8 mouse cellular contexts compared by ENCODE assay signal in genomic region chr5:142549961-142550705, GRCm38 (mm10). TPM values are rescaled to one million over a fixed set of nuclear protein-coding genes. Genes with fewer than 3 reads are reported as not detected.
DNase-seq lines count a peak whose midpoint lies in the region; ATAC-seq and TF ChIP-seq lines count a peak whose summit lies in the region.

No protein-coding gene starts in this region.

- no peak for TF ChIP-seq CTCF in ES-Bruce4 (IDR thresholded peaks at IDR 0.05; ENCODE audit: low read depth, low read length)

- no peak overlapping the region for H3K27ac ChIP-seq in ES-Bruce4 (ENCODE audit: insufficient read depth, low read length)
- H3K27ac ChIP-seq in hindbrain, embryonic 11.5 days (ENCODE audit: low read depth, low read length): peak overlapping the region; percentile 58

- H3K9ac ChIP-seq in ES-Bruce4 (ENCODE audit: low read depth, poor library complexity, severe bottlenecking): peak overlapping the region; percentile 69
- peak overlapping the region; percentile 52 for H3K9ac ChIP-seq in hindbrain, embryonic 11.5 days (ENCODE audit: low read depth, low read length)

- H3K4me1 ChIP-seq in ES-Bruce4 (ENCODE audit: control insufficient read depth, insufficient read depth, low read length): peaks cover 10% of the 10 kb centered on the region
- peaks cover 4% of the 10 kb centered on the region; the same call in 1 of the 2 replicates for H3K4me1 ChIP-seq in hindbrain, embryonic 11.5 days (replicated peaks; ENCODE audit: control insufficient read depth, insufficient read depth, low read length)

- peak overlapping the region; percentile 76 for H3K4me3 ChIP-seq in ES-Bruce4 (ENCODE audit: low read depth, low read length)
- H3K4me3 ChIP-seq in hindbrain, embryonic 11.5 days (ENCODE audit: low read depth, low read length): peak overlapping the region; percentile 62

- no peak for TF ChIP-seq EP300 in ES-Bruce4 (IDR thresholded peaks at IDR 0.05; ENCODE audit: insufficient read depth, low read depth, low read length)

- H3K36me3 ChIP-seq in ES-Bruce4 (ENCODE audit: control insufficient read depth, insufficient read depth, low read length, poor library complexity, severe bottlenecking): no peaks in the 10 kb centered on the region
- H3K36me3 ChIP-seq in hindbrain, embryonic 11.5 days (ENCODE audit: control insufficient read depth, insufficient read depth, low read length): no peaks in the 10 kb centered on the region

- H3K27me3 ChIP-seq in ES-Bruce4 (ENCODE audit: control insufficient read depth, insufficient read depth, low read length, poor library complexity, severe bottlenecking): no peaks in the 10 kb centered on the region
- no peaks in the 10 kb centered on the region for H3K27me3 ChIP-seq in hindbrain, embryonic 11.5 days (ENCODE audit: control insufficient read depth, insufficient read depth, low read length)

- no peak for TF ChIP-seq POLR2A in ES-Bruce4 (IDR thresholded peaks at IDR 0.05; ENCODE audit: insufficient read depth, low read length)

- H3K9me3 ChIP-seq in ES-Bruce4 (replicated peaks; ENCODE audit: control insufficient read depth, insufficient read depth, low read length, poor library complexity, severe bottlenecking): no peaks in the 10 kb centered on the region
- no peaks in the 10 kb centered on the region for H3K9me3 ChIP-seq in hindbrain, embryonic 11.5 days (ENCODE audit: control insufficient read depth, low read length)

- peak; percentile 58 for ATAC-seq in hindbrain, embryonic 11.5 days (ENCODE audit: low FRiP score)

- peak overlapping the region; percentile 91 for H3K4me2 ChIP-seq in hindbrain, embryonic 11.5 days (replicated peaks; ENCODE audit: low read depth, low read length)

- peak; percentile 31 for DNase-seq in adrenal gland, postnatal 14 days
- peak; percentile 49 to 61 for DNase-seq in frontal cortex, postnatal 14 days (ENCODE audit: low spot score in 2 of 2)
- DNase-seq in hindbrain, embryonic 11.5 days (ENCODE audit: low spot score): peak; percentile 68
- DNase-seq in layer of hippocampus, postnatal 25 days (ENCODE audit: extremely low spot score in 1 of 2, low spot score in 1 of 2): peak; percentile 25 to 45
- DNase-seq in lung, postnatal 14 days: peak; percentile 17
- peak; percentile 57 for DNase-seq in right cerebral cortex, postnatal 25 days
- DNase-seq in thymus, postnatal 10 days (ENCODE audit: low spot score in 2 of 2): no peak

- WGBS in hindbrain, embryonic 11.5 days: 2% methylated on average over 31 of the region's 31 CpGs

RNA-seq across cellular contexts. Expression of gene Radil, which starts 0.8 kb away (rescaled TPM):
- 78.0 and 79.3 TPM in 2 replicates for polyA plus RNA-seq in ES-Bruce4 (2011; ENCODE audit: insufficient read depth, insufficient read length, low read depth, missing spikeins)
- 8.1 and 8.7 TPM in 2 replicates for total RNA-seq in adrenal gland, postnatal 14 days (2021)
- polyA plus RNA-seq in hindbrain, embryonic 11.5 days (2014; fragmentation: Nextera tagmentation; extraction: Ambion mirVana): 2.6 and 2.8 TPM in 2 replicates
- 10 to 100 TPM; 14.7 to 15.2 TPM for total RNA-seq in layer of hippocampus, postnatal 25 days (2021)

RNA-seq across cellular contexts. Expression of gene Papolb, which starts 20.3 kb away (rescaled TPM):
- polyA plus RNA-seq in ES-Bruce4 (2011; ENCODE audit: insufficient read depth, insufficient read length, low read depth, missing spikeins): 3.3 and 3.9 TPM in 2 replicates
- total RNA-seq in adrenal gland, postnatal 14 days (2021): 0.19 and 0.33 TPM in 2 replicates
- polyA plus RNA-seq in hindbrain, embryonic 11.5 days (2014; fragmentation: Nextera tagmentation; extraction: Ambion mirVana): 0.12 and 0.32 TPM in 2 replicates
- under 1 TPM; 0.30 to 0.45 TPM for total RNA-seq in layer of hippocampus, postnatal 25 days (2021)

RNA-seq across cellular contexts. Expression of gene Mmd2, which starts 58.5 kb away (rescaled TPM):
- 0.26 TPM in 1 of 2 replicates, not detected in the other for polyA plus RNA-seq in ES-Bruce4 (2011; ENCODE audit: insufficient read depth, insufficient read length, low read depth, missing spikeins)
- 39.2 and 59.5 TPM in 2 replicates for total RNA-seq in adrenal gland, postnatal 14 days (2021)
- polyA plus RNA-seq in hindbrain, embryonic 11.5 days (2014; fragmentation: Nextera tagmentation; extraction: Ambion mirVana): 5.0 TPM in 2 replicates
- total RNA-seq in layer of hippocampus, postnatal 25 days (2021): 100 to 1,000 TPM; 166 to 185 TPM

Comparison
In these comparisons a context has a peak if more than half of its experiments do, and no peak if none do; other contexts are left out.
1. DNase-seq: peak in adrenal gland, postnatal 14 days (single experiment), frontal cortex, postnatal 14 days (2 of 2), hindbrain, embryonic 11.5 days (single experiment), layer of hippocampus, postnatal 25 days (2 of 2), lung, postnatal 14 days (single experiment) and right cerebral cortex, postnatal 25 days (single experiment); none in thymus, postnatal 10 days (0 of 2).